8 mouse cellular contexts compared by ENCODE assay signal in genomic region chr13:32768104-32768503, GRCm38 (mm10). TPM values are rescaled to one million over a fixed set of nuclear protein-coding genes. Genes with fewer than 3 reads are reported as not detected.
DNase-seq lines count a peak whose midpoint lies in the region; ATAC-seq lines count a peak whose summit lies in the region.

No protein-coding gene starts in this region.

- ATAC-seq in midbrain, embryonic 14.5 days (ENCODE audit: low FRiP score, low TSS enrichment) = no peak
- no peak for ATAC-seq in midbrain, embryonic 15.5 days (replicated peaks)
- no peak for ATAC-seq in megakaryocyte-erythroid progenitor cell, adult 5-6 weeks (replicated peaks; ENCODE audit: low FRiP score, low TSS enrichment, poor library complexity, severe bottlenecking)

- no peak overlapping the region for H3K4me2 ChIP-seq in midbrain, embryonic 14.5 days (ENCODE audit: low read length)
- no peak overlapping the region for H3K4me2 ChIP-seq in midbrain, embryonic 15.5 days

- H3K4me1 ChIP-seq in midbrain, embryonic 14.5 days (ENCODE audit: control insufficient read depth, insufficient read depth, low read length) = no peaks in the 10 kb centered on the region
- H3K4me1 ChIP-seq in midbrain, embryonic 15.5 days = no peaks in the 10 kb centered on the region

- H3K36me3 ChIP-seq in midbrain, embryonic 14.5 days (ENCODE audit: control insufficient read depth, insufficient read depth, low read length) = no peaks in the 10 kb centered on the region
- H3K36me3 ChIP-seq in midbrain, embryonic 15.5 days (replicated peaks) = no peaks in the 10 kb centered on the region

- no peaks in the 10 kb centered on the region for H3K9me3 ChIP-seq in midbrain, embryonic 14.5 days (ENCODE audit: control insufficient read depth, low read length)
- H3K9me3 ChIP-seq in midbrain, embryonic 15.5 days = no peaks in the 10 kb centered on the region

- H3K27me3 ChIP-seq in midbrain, embryonic 14.5 days (ENCODE audit: control insufficient read depth, insufficient read depth, low read length) = no peaks in the 10 kb centered on the region
- no peaks in the 10 kb centered on the region for H3K27me3 ChIP-seq in midbrain, embryonic 15.5 days (replicated peaks)

- whole genome bisulfite sequencing in midbrain, embryonic 14.5 days = 10% methylated on average over 4 of the region's 4 CpGs
- WGBS in midbrain, embryonic 15.5 days = 13% methylated on average over 4 of the region's 4 CpGs

- H3K9ac ChIP-seq in midbrain, embryonic 14.5 days (replicated peaks; ENCODE audit: low read length) = no peak overlapping the region
- no peak overlapping the region for H3K9ac ChIP-seq in midbrain, embryonic 15.5 days

- H3K4me3 ChIP-seq in midbrain, embryonic 14.5 days (replicated peaks; ENCODE audit: low read depth, low read length) = no peak overlapping the region
- no peak overlapping the region for H3K4me3 ChIP-seq in midbrain, embryonic 15.5 days

- H3K27ac ChIP-seq in midbrain, embryonic 14.5 days (replicated peaks; ENCODE audit: low read depth, low read length) = no peak overlapping the region
- no peak overlapping the region for H3K27ac ChIP-seq in midbrain, embryonic 15.5 days

- peak; percentile 55 for DNase-seq in gastrocnemius, adult 18-20 months (ENCODE audit: low spot score)
- DNase-seq in gastrocnemius, adult 8-10 months (ENCODE audit: low spot score in 2 of 2) = no peak
- DNase-seq in midbrain, embryonic 14.5 days = peak; percentile 68
- DNase-seq in adrenal gland, adult 8-10 months = peak; percentile 6
- DNase-seq in kidney, adult 9 months = peak; percentile 76
- DNase-seq in retina, embryonic 14.5 days (ENCODE audit: low spot score) = peak; percentile 64

RNA-seq across cellular contexts. Expression of gene Mylk4, which starts 15.7 kb away (rescaled TPM):
- total RNA-seq in gastrocnemius, adult 18-20 months (2021) = 1,000 to 10,000 TPM; 1,080 to 1,440 TPM
- 1,000 to 10,000 TPM; 1,586 to 2,341 (median 2,026) TPM for total RNA-seq in gastrocnemius, adult 8-10 months (2022)
- 0.20 TPM in 1 of 2 replicates, not detected in the other for polyA plus RNA-seq in midbrain, embryonic 14.5 days (2014; fragmentation: Nextera tagmentation; extraction: Ambion mirVana)
- 0.11 and 0.21 TPM in 2 replicates for polyA plus RNA-seq in midbrain, embryonic 15.5 days (2015; fragmentation: Nextera tagmentation; extraction: Ambion mirVana)
- total RNA-seq in adrenal gland, adult 8-10 months (2022) = under 1 TPM in 1 of 4 experiments, not detected in 3; 0.05 TPM
- 0.11 TPM in 1 of 2 replicates, not detected in the other for total RNA-seq in megakaryocyte-erythroid progenitor cell, adult 5-6 weeks (2014; fragmentation: Nextera tagmentation)
- total RNA-seq in megakaryocyte-erythroid progenitor cell, adult 5-6 weeks (2017) = not detected in 2 replicates

RNA-seq across cellular contexts. Expression of gene Wrnip1, which starts 33.7 kb away (rescaled TPM):
- 1 to 10 TPM; 5.9 to 6.1 TPM for total RNA-seq in gastrocnemius, adult 18-20 months (2021)
- total RNA-seq in gastrocnemius, adult 8-10 months (2022) = 1 to 10 TPM; 4.2 to 7.9 (median 6.0) TPM
- polyA plus RNA-seq in midbrain, embryonic 14.5 days (2014; fragmentation: Nextera tagmentation; extraction: Ambion mirVana) = 26.5 and 28.0 TPM in 2 replicates
- polyA plus RNA-seq in midbrain, embryonic 15.5 days (2015; fragmentation: Nextera tagmentation; extraction: Ambion mirVana) = 41.5 and 54.9 TPM in 2 replicates
- total RNA-seq in adrenal gland, adult 8-10 months (2022) = 10 to 100 TPM; 33.1 to 50.4 (median 42.2) TPM
- 22.3 and 38.7 TPM in 2 replicates for total RNA-seq in megakaryocyte-erythroid progenitor cell, adult 5-6 weeks (2014; fragmentation: Nextera tagmentation)
- 37.6 and 45.8 TPM in 2 replicates for total RNA-seq in megakaryocyte-erythroid progenitor cell, adult 5-6 weeks (2017)

RNA-seq across cellular contexts. Expression of gene D930007J09Rik, which starts 34.5 kb away (rescaled TPM):
- not detected for total RNA-seq in gastrocnemius, adult 18-20 months (2021)
- not detected for total RNA-seq in gastrocnemius, adult 8-10 months (2022)
- polyA plus RNA-seq in midbrain, embryonic 14.5 days (2014; fragmentation: Nextera tagmentation; extraction: Ambion mirVana) = not detected in 2 replicates
- not detected in 2 replicates for polyA plus RNA-seq in midbrain, embryonic 15.5 days (2015; fragmentation: Nextera tagmentation; extraction: Ambion mirVana)
- total RNA-seq in adrenal gland, adult 8-10 months (2022) = under 1 TPM in 1 of 4 experiments, not detected in 3; 0.75 TPM
- not detected in 2 replicates for total RNA-seq in megakaryocyte-erythroid progenitor cell, adult 5-6 weeks (2014; fragmentation: Nextera tagmentation)
- total RNA-seq in megakaryocyte-erythroid progenitor cell, adult 5-6 weeks (2017) = not detected in 2 replicates

Comparison
In these comparisons a context has a peak if more than half of its experiments do, and no peak if none do; other contexts are left out.
1. DNase-seq: peak in gastrocnemius, adult 18-20 months (single experiment), midbrain, embryonic 14.5 days (single experiment), adrenal gland, adult 8-10 months (single experiment), kidney, adult 9 months (single experiment) and retina, embryonic 14.5 days (single experiment); none in gastrocnemius, adult 8-10 months (0 of 2).
2. RNA of gene Mylk4, which starts 15.7 kb away (total RNA-seq): 1,586 to 2,341 TPM in gastrocnemius, adult 8-10 months and 1,080 to 1,440 TPM in gastrocnemius, adult 18-20 months; 0.11 TPM in megakaryocyte-erythroid progenitor cell, adult 5-6 weeks and 0.05 TPM in adrenal gland, adult 8-10 months; every median in the first group is over 100 times any median in the second.